Mouse (Mus musculus) hindbrain, postnatal 0 days (tissue): Measurements from ENCODE around the gene Edn2. TPM values are rescaled to one million over a fixed set of nuclear protein-coding genes. Genes with fewer than 3 reads are reported as not detected.

Experiments used
- ATAC-seq: fragments of 200-750 bp; cut with Nextera tagmentation; 2 replicates; pipeline ENCODE4 v1.8.0; 2017; ENCODE audit warnings: mild to moderate bottlenecking, moderate TSS enrichment, moderate library complexity
- DNase-seq: peaks from one replicate; pipeline ENCODE4 v3.0.0-alpha.2; 2015; ENCODE audit warnings: low spot score
- H3K27ac ChIP-seq: fragments of 300-500 bp; sonication (generic); 2 replicates; pipeline ENCODE4 v1.5.1; 2014; ENCODE audit warnings: mild to moderate bottlenecking
- H3K27me3 ChIP-seq: fragments of 300-500 bp; sonication (generic); 2 replicates; pipeline ENCODE4 v1.6.1; 2014; ENCODE audit warnings: low read length, mixed read lengths; ENCODE audit not compliant: insufficient read depth
- H3K36me3 ChIP-seq: fragments of 300-500 bp; sonication (generic); 2 replicates; pipeline ENCODE4 v1.6.1; 2014; ENCODE audit warnings: low read length, mixed read lengths; ENCODE audit not compliant: insufficient read depth
- H3K4me1 ChIP-seq: fragments of 300-500 bp; sonication (generic); 2 replicates; pipeline ENCODE4 v1.6.1; 2014; ENCODE audit warnings: antibody characterized with exemption, low read length, mixed read lengths; ENCODE audit not compliant: insufficient read depth
- H3K4me2 ChIP-seq: fragments of 300-500 bp; sonication (generic); 2 replicates; pipeline ENCODE4 v1.6.1; 2014; ENCODE audit warnings: low read depth, mild to moderate bottlenecking, low read length, moderate library complexity, mixed read lengths
- H3K4me3 ChIP-seq: fragments of 300-500 bp; sonication (generic); 2 replicates; pipeline ENCODE4 v1.5.1; 2014; ENCODE audit warnings: low read length
- H3K9ac ChIP-seq: fragments of 300-500 bp; sonication (generic); replicated peaks from 2 replicates; pipeline ENCODE4 v1.6.1; 2014; ENCODE audit warnings: mild to moderate bottlenecking, low read length, moderate library complexity, mixed read lengths
- H3K9me3 ChIP-seq: fragments of 300-500 bp; sonication (generic); 2 replicates; pipeline ENCODE4 v1.6.1; 2016; ENCODE audit warnings: low read length, mixed read lengths
- CTCF ChIP-seq: IDR thresholded peaks from 2 replicates; pipeline ENCODE4 v1.5.1; 2016; ENCODE audit warnings: antibody characterized with exemption, control low read depth, low read depth
- WGBS: fragments of 180-500 bp; shearing (Covaris S2); extraction: QIAGEN DNeasy Blood & Tissue Kit; methylation state at CpG from one replicate; pipeline ENCODE4 v1.1.7; 2014; 5-methylcytosine and 5-hydroxymethylcytosine counted together
- polyA plus RNA-seq: library from polyadenylated mRNA; unstranded; fragments of >200 nt; fragmentation: Nextera tagmentation; extraction: Ambion mirVana; gene quantifications from 2 replicates; pipeline ENCODE4 v1.2.1, GENCODE M21; 2015
- total RNA-seq: library from RNA; depleted of rRNA; stranded (reverse); fragments of >200 nt; gene quantifications from 2 replicates; pipeline ENCODE4 v1.2.3, GENCODE M21; 2014

Edn2 gene
- total and polyA plus RNA-seq, 2 experiments from 2014 or later = 0.25 to 0.94 TPM

- Histone ChIP-seq H3K4me2 (no peak overlapping the region), H3K9me3 (no peaks in the 10 kb centered on the region), H3K9ac (no peak overlapping the region), H3K4me3 (no peak overlapping the region), H3K27me3 (no peaks in the 10 kb centered on the region), H3K4me1 (peaks cover 4% of the 10 kb centered on the region; the same call in 1 of the 2 replicates), H3K36me3 (no peaks in the 10 kb centered on the region), H3K27ac (no peak overlapping the region)
- DNase-seq (no peak), ATAC-seq (no peak)
- TF ChIP-seq CTCF = peak; percentile 34
- 68% methylated on average over 4 of the region's 4 CpGs for WGBS
Measured at GRCm38 (mm10) chr4:120152648-120153047, 8.4 kb upstream of the Edn2 start.

- ATAC-seq = no peak
Measured at GRCm38 (mm10) chr4:120153736-120154135, 7.3 kb upstream of the Edn2 start.

GRCm38 (mm10) chr4:120158714-120159310 lies 2.2 kb upstream of the Edn2 start:
- Histone ChIP-seq H3K9ac (no peak overlapping the region), H3K36me3 (no peaks in the 10 kb centered on the region), H3K4me3 (no peak overlapping the region), H3K9me3 (no peaks in the 10 kb centered on the region), H3K4me2 (no peak overlapping the region), H3K4me1 (no peaks in the 10 kb centered on the region), H3K27me3 (no peaks in the 10 kb centered on the region), H3K27ac (no peak overlapping the region)
- no peak for ATAC-seq
- WGBS = 44% methylated on average over 5 of the region's 5 CpGs
- TF ChIP-seq CTCF = no peak
- DNase-seq = no peak

More at GRCm38 (mm10) chr4:120153736-120154135, 7.3 kb upstream of the Edn2 start:
- no peak overlapping the region for H3K27ac ChIP-seq
- H3K27me3 ChIP-seq = no peaks in the 10 kb centered on the region
- 89% methylated on average over 3 of the region's 3 CpGs for WGBS
- H3K36me3 ChIP-seq = no peaks in the 10 kb centered on the region
- no peaks in the 10 kb centered on the region for H3K9me3 ChIP-seq
- no peak overlapping the region for H3K4me3 ChIP-seq
- no peak for TF ChIP-seq CTCF
- no peak overlapping the region for H3K4me2 ChIP-seq
- peaks cover 3% of the 10 kb centered on the region; the same call in 1 of the 2 replicates for H3K4me1 ChIP-seq
- no peak overlapping the region for H3K9ac ChIP-seq
- DNase-seq = no peak

GRCm38 (mm10) chr4:120162586-120162985 lies 1.6 kb downstream of the Edn2 start:
- no peak for DNase-seq
- no peak for ATAC-seq
- no peak overlapping the region for H3K4me2 ChIP-seq
- H3K9ac ChIP-seq = no peak overlapping the region
- H3K27me3 ChIP-seq = no peaks in the 10 kb centered on the region
- no peaks in the 10 kb centered on the region for H3K4me1 ChIP-seq
- TF ChIP-seq CTCF = no peak
- H3K27ac ChIP-seq = no peak overlapping the region
- H3K36me3 ChIP-seq = no peaks in the 10 kb centered on the region
- no peaks in the 10 kb centered on the region for H3K9me3 ChIP-seq
- no peak overlapping the region for H3K4me3 ChIP-seq
- 69% methylated on average over 8 of the region's 8 CpGs for WGBS

GRCm38 (mm10) chr4:120163242-120163641 lies 2.2 kb downstream of the Edn2 start:
- ATAC-seq (peak; percentile 42; the same call in 1 of the 2 replicates), DNase-seq (peak; percentile 60)
- Histone ChIP-seq H3K9ac (no peak overlapping the region), H3K4me3 (no peak overlapping the region), H3K27me3 (no peaks in the 10 kb centered on the region), H3K27ac (no peak overlapping the region), H3K4me1 (no peaks in the 10 kb centered on the region), H3K4me2 (no peak overlapping the region), H3K9me3 (no peaks in the 10 kb centered on the region), H3K36me3 (no peaks in the 10 kb centered on the region)
- TF ChIP-seq CTCF = no peak
- WGBS = 21% methylated on average over 11 of the region's 11 CpGs

- TF ChIP-seq CTCF = no peak
- Histone ChIP-seq H3K36me3 (no peaks in the 10 kb centered on the region), H3K9ac (no peak overlapping the region), H3K9me3 (no peaks in the 10 kb centered on the region), H3K27me3 (no peaks in the 10 kb centered on the region), H3K27ac (no peak overlapping the region), H3K4me1 (no peaks in the 10 kb centered on the region), H3K4me2 (no peak overlapping the region), H3K4me3 (no peak overlapping the region)
- ATAC-seq (no peak), DNase-seq (no peak)
- 61% methylated on average over 5 of the region's 5 CpGs for WGBS
Measured at GRCm38 (mm10) chr4:120164316-120164715, 3.3 kb downstream of the Edn2 start.

- DNase-seq = no peak
- Histone ChIP-seq H3K27ac (no peak overlapping the region), H3K4me1 (no peaks in the 10 kb centered on the region), H3K9me3 (no peaks in the 10 kb centered on the region), H3K4me2 (no peak overlapping the region), H3K4me3 (no peak overlapping the region), H3K27me3 (no peaks in the 10 kb centered on the region), H3K36me3 (no peaks in the 10 kb centered on the region), H3K9ac (no peak overlapping the region)
- no peak for TF ChIP-seq CTCF
- no peak for ATAC-seq
- 87% methylated on average over 6 of the region's 6 CpGs for WGBS
Measured at GRCm38 (mm10) chr4:120167778-120168177, 6.8 kb downstream of the Edn2 start.
